Mouse (Mus musculus): ENCODE measurements around the gene Dnaaf1. TPM values are rescaled to one million over a fixed set of nuclear protein-coding genes. Genes with fewer than 3 reads are reported as not detected.

The Dnaaf1 gene
- polyA plus RNA-seq (2015; fragmentation: Illumina TruSeq; extraction: RNeasy Lipid Tissue Mini Kit (QIAGEN cat#74804); ENCODE audit: insufficient read depth, low read depth, low replicate concordance) = not detected

GRCm38 (mm10) chr8:119574437-119575365 is at the start of gene Dnaaf1, which contains the start of gene Hsdl1:
Gene Dnaaf1, plus strand, starts transcription at chr8:119575235.
Gene Hsdl1, minus strand, starts transcription at chr8:119575183.

DNA sequence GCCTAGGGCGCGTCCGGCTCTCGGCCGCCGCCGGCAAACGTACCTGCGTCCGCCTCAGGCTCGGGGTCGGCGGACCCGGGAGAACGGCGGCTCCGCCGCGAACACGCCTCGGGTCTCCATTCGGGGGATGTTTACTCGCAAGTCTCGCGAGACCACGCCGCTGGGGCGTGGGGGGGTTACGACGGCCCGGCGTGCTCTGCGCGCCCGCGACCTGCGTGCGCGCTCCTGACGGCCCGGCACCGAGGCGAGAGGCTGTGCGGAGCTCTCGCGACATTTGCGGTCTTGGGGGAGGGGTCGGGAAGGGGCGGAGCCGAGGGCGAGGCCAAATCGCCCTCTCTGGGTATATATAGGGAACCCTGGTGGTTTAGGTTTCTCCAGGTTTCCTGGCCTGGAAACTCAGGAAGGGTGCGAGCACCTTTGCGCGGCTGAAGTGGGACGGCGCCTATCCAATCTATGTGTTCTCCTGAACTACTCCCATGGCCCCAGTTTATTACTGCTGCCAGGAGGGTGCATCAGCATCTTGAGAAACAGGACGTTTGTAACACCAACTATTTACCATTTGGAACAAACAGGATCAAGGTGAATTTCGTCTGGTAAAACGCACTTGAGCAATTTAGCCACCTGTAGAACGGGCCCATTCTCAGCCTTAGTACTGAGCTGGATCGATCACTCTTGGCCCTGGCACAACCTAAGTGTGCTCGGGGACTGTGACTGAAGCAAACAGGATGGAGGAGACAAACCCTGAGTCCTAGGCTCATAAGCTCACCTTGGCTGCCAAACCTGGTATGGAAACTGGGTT is 16.2 kb upstream of the Dnaaf1 start, which contains the start of gene Mbtps1:
Gene Mbtps1 (minus strand): TSS at position 133 of the 799 bp plus-strand sequence.

GRCm38 (mm10) chr8:119604996-119605395 is 30.0 kb downstream of the Dnaaf1 start, which contains the start of gene Taf1c:
Gene Taf1c, minus strand, starts transcription at chr8:119605222.

GRCm38 (mm10) chr8:119612471-119612870 is 37.4 kb downstream of the Dnaaf1 start, which contains the start of gene Adad2:
Gene Adad2, plus strand, starts transcription at chr8:119612747.

GRCm38 (mm10) chr8:119635378-119635777 is 60.3 kb downstream of the Dnaaf1 start, which contains the start of gene Kcng4:
Gene Kcng4, minus strand, starts transcription at chr8:119635680.

Other genes with a start within 250 kb of the Dnaaf1 start
- gene Hsbp1, start 230.7 kb upstream of the Dnaaf1 start, polyA plus RNA-seq (2015; fragmentation: Illumina TruSeq; extraction: RNeasy Lipid Tissue Mini Kit (QIAGEN cat#74804); ENCODE audit: insufficient read depth, low read depth, low replicate concordance) = 35.2 TPM
- gene Mlycd, start 180.4 kb upstream of the Dnaaf1 start, polyA plus RNA-seq (2015; fragmentation: Illumina TruSeq; extraction: RNeasy Lipid Tissue Mini Kit (QIAGEN cat#74804); ENCODE audit: insufficient read depth, low read depth, low replicate concordance) = 6.9 TPM
- 15.2 TPM for gene Osgin1, start 141.1 kb upstream of the Dnaaf1 start, polyA plus RNA-seq (2015; fragmentation: Illumina TruSeq; extraction: RNeasy Lipid Tissue Mini Kit (QIAGEN cat#74804); ENCODE audit: insufficient read depth, low read depth, low replicate concordance)
- 0.83 TPM for gene Necab2, start 128.5 kb upstream of the Dnaaf1 start, polyA plus RNA-seq (2015; fragmentation: Illumina TruSeq; extraction: RNeasy Lipid Tissue Mini Kit (QIAGEN cat#74804); ENCODE audit: insufficient read depth, low read depth, low replicate concordance)
- gene Slc38a8, start 73.5 kb upstream of the Dnaaf1 start, polyA plus RNA-seq (2015; fragmentation: Illumina TruSeq; extraction: RNeasy Lipid Tissue Mini Kit (QIAGEN cat#74804); ENCODE audit: insufficient read depth, low read depth, low replicate concordance) = not detected
- gene Mbtps1, start 16.5 kb upstream of the Dnaaf1 start, polyA plus RNA-seq (2015; fragmentation: Illumina TruSeq; extraction: RNeasy Lipid Tissue Mini Kit (QIAGEN cat#74804); ENCODE audit: insufficient read depth, low read depth, low replicate concordance) = 16.4 TPM
- gene Hsdl1, start 52 bp upstream of the Dnaaf1 start, polyA plus RNA-seq (2015; fragmentation: Illumina TruSeq; extraction: RNeasy Lipid Tissue Mini Kit (QIAGEN cat#74804); ENCODE audit: insufficient read depth, low read depth, low replicate concordance) = 4.2 TPM
- gene Taf1c, start 30.0 kb downstream of the Dnaaf1 start, polyA plus RNA-seq (2015; fragmentation: Illumina TruSeq; extraction: RNeasy Lipid Tissue Mini Kit (QIAGEN cat#74804); ENCODE audit: insufficient read depth, low read depth, low replicate concordance) = 4.0 TPM
- gene Adad2, start 37.5 kb downstream of the Dnaaf1 start, polyA plus RNA-seq (2015; fragmentation: Illumina TruSeq; extraction: RNeasy Lipid Tissue Mini Kit (QIAGEN cat#74804); ENCODE audit: insufficient read depth, low read depth, low replicate concordance) = not detected
- not detected for gene Kcng4, start 60.4 kb downstream of the Dnaaf1 start, polyA plus RNA-seq (2015; fragmentation: Illumina TruSeq; extraction: RNeasy Lipid Tissue Mini Kit (QIAGEN cat#74804); ENCODE audit: insufficient read depth, low read depth, low replicate concordance)
- gene Wfdc1, start 91.1 kb downstream of the Dnaaf1 start, polyA plus RNA-seq (2015; fragmentation: Illumina TruSeq; extraction: RNeasy Lipid Tissue Mini Kit (QIAGEN cat#74804); ENCODE audit: insufficient read depth, low read depth, low replicate concordance) = 11.7 TPM
- 5.0 TPM for gene Atp2c2, start 124.8 kb downstream of the Dnaaf1 start, polyA plus RNA-seq (2015; fragmentation: Illumina TruSeq; extraction: RNeasy Lipid Tissue Mini Kit (QIAGEN cat#74804); ENCODE audit: insufficient read depth, low read depth, low replicate concordance)
- gene Tldc1, start 203.2 kb downstream of the Dnaaf1 start, polyA plus RNA-seq (2015; fragmentation: Illumina TruSeq; extraction: RNeasy Lipid Tissue Mini Kit (QIAGEN cat#74804); ENCODE audit: insufficient read depth, low read depth, low replicate concordance) = 2.4 TPM

Data from pancreas, adult 10 weeks (tissue).